Mouse (Mus musculus): ENCODE data around the gene Rpl18a.

Gene Rpl18a
- long read RNA-seq, experiment 1, transcript Rpl18a-208 (5 exons, 576 nt) = minor isoform, 6 of 1,053 reads
- long read RNA-seq, experiment 1, transcript Rpl18a-201 (5 exons, 1,260 nt) = major isoform, 1,024 of 1,053 reads
- long read RNA-seq, experiment 1, partial matches to known transcripts = 18 of 1,053 reads
- long read RNA-seq, experiment 1, other reads (novel, unspliced or antisense) = 3 of 1,053 reads
- long read RNA-seq, experiment 2, transcript Rpl18a-208 (5 exons, 576 nt) = minor isoform, 5 of 843 reads
- long read RNA-seq, experiment 2, transcript Rpl18a-201 (5 exons, 1,260 nt) = major isoform, 814 of 843 reads
- long read RNA-seq, experiment 2, partial matches to known transcripts = 21 of 843 reads
- long read RNA-seq, experiment 2, other reads (novel, unspliced or antisense) = 1 of 843 reads

GRCm38 (mm10) chr8:70897021-70897680 lies at the start of gene Rpl18a:
Gene Rpl18a (minus strand): TSS chr8:70897412.
- intact Hi-C loops (cut with DNase I) = no loop called here

GRCm38 (mm10) chr8:70943187-70943586 lies 46.0 kb upstream of the Rpl18a start:
- intact Hi-C loops (cut with DNase I) = no loop called here

GRCm38 (mm10) chr8:70941478-70941877 lies 44.3 kb upstream of the Rpl18a start:
- intact Hi-C loops (cut with DNase I) = no loop called here

GRCm38 (mm10) chr8:70937200-70937599 lies 40.0 kb upstream of the Rpl18a start:
- intact Hi-C loops (cut with DNase I) = no loop called here

- intact Hi-C loops (cut with DNase I) = no loop called here
These were observed 37.6 kb upstream of the Rpl18a start for GRCm38 (mm10) chr8:70934786-70935185.

- intact Hi-C loops (cut with DNase I) = no loop called here
These were observed 35.8 kb upstream of the Rpl18a start for GRCm38 (mm10) chr8:70933036-70933435.

GRCm38 (mm10) chr8:70931731-70932130 lies 34.5 kb upstream of the Rpl18a start:
- intact Hi-C loops (cut with DNase I) = no loop called here

GRCm38 (mm10) chr8:70928778-70929322 lies 31.6 kb upstream of the Rpl18a start:
- intact Hi-C loops (cut with DNase I) = no loop called here

- intact Hi-C loops (cut with DNase I) = no loop called here
These were observed 30.9 kb upstream of the Rpl18a start for GRCm38 (mm10) chr8:70928096-70928495.

GRCm38 (mm10) chr8:70926396-70926795 lies 29.2 kb upstream of the Rpl18a start:
- intact Hi-C loops (cut with DNase I) = no loop called here

GRCm38 (mm10) chr8:70925754-70926153 lies 28.5 kb upstream of the Rpl18a start:
- intact Hi-C loops (cut with DNase I) = no loop called here

GRCm38 (mm10) chr8:70924151-70924550 lies 26.9 kb upstream of the Rpl18a start:
- intact Hi-C loops (cut with DNase I) = no loop called here

- intact Hi-C loops (cut with DNase I) = no loop called here
These were observed 23.1 kb upstream of the Rpl18a start for GRCm38 (mm10) chr8:70920049-70920922.

GRCm38 (mm10) chr8:70914704-70915103 lies 17.5 kb upstream of the Rpl18a start:
- intact Hi-C loops (cut with DNase I) = no loop called here

- intact Hi-C loops (cut with DNase I) = no loop called here
These were observed 16.3 kb upstream of the Rpl18a start for GRCm38 (mm10) chr8:70913523-70913922.

- intact Hi-C loops (cut with DNase I) = no loop called here
These were observed 15.7 kb upstream of the Rpl18a start for GRCm38 (mm10) chr8:70912955-70913354.

- intact Hi-C loops (cut with DNase I) = no loop called here
These were observed 14.4 kb upstream of the Rpl18a start for GRCm38 (mm10) chr8:70911596-70911995.

GRCm38 (mm10) chr8:70907518-70907917 lies 10.3 kb upstream of the Rpl18a start:
- intact Hi-C loops (cut with DNase I) = loop anchor here (10.0 kb wide), 1 partner anchor 297 kb away; no protein-coding TSS in a partner anchor

- intact Hi-C loops (cut with DNase I) = loop anchor here (10.0 kb wide), 1 partner anchor 299 kb away; no protein-coding TSS in a partner anchor
These were observed 8.9 kb upstream of the Rpl18a start, which contains the start of gene Map1s for GRCm38 (mm10) chr8:70905831-70906736. Gene Map1s (plus strand): TSS chr8:70905932.

- intact Hi-C loops (cut with DNase I) = loop anchor here (10.0 kb wide), 1 partner anchor 299 kb away; no protein-coding TSS in a partner anchor
These were observed 8.2 kb upstream of the Rpl18a start for GRCm38 (mm10) chr8:70905463-70905830.
